Mouse (Mus musculus): ENCODE data around the gene B4galnt2.

DNA sequence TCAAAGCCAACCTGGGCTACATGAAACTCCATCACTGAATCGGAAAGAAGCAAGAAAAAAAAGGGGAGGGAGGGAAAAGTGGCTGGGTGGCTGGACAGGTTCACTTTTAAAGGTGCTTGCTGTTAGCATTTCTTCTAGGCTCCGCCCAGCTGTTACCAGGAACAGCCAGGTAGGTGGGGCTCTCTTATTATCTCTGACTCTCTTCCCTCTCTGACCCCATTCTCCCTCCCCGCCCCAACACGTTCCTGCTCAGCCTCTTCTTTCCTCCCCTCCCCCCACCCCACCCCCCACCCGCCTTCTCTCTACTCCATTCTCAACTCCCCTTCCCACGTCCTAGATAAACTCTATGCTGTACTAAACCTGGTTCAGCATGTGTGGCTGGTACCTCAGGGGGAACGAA is 3.1 kb downstream of the B4galnt2 start:
- TF ChIP-seq CTCF (IDR thresholded peaks at IDR 0.05; ENCODE audit: borderline replicate concordance, insufficient read depth, low read length) (no peak), POLR2A (IDR thresholded peaks at IDR 0.05; ENCODE audit: low read depth, low read length) (no peak)

Measured in embryonic fibroblast, embryonic 13.5 days (primary cell).